Mouse (Mus musculus): ENCODE data around the gene Hipk2.
A peak's percentile ranks its signal among the peaks of the same experiment; 100 is the strongest.

Gene Hipk2

DNA sequence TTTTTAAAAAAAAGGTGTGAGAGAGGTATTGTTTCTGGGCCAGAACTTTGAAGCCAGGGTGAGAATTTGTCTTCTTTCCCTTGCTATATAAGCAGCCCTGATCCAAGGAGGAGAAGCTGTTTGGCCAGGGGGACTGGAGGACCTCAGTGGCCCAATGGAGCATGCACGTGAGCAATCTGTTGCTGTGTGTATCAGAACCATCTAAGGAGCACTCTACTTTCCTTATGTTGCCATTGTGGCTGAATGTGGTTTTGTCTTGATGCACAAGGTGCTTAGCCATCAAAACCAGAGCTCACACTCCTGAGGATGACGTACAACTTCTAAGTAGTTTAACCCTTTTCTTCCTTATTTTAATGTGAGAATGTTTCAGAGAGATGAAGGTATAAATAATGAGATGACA, 41.2 kb downstream of the Hipk2 start:
- no peak for DNase-seq (ENCODE audit: inconsistent age in 2 of 2, low spot score in 1 of 2)

- DNase-seq (ENCODE audit: inconsistent age in 2 of 2, low spot score in 1 of 2): peak in 1 of 2 experiments; percentile 61
Observed at GRCm38 (mm10) chr6:38833721-38834120, 42.2 kb downstream of the Hipk2 start.

DNA sequence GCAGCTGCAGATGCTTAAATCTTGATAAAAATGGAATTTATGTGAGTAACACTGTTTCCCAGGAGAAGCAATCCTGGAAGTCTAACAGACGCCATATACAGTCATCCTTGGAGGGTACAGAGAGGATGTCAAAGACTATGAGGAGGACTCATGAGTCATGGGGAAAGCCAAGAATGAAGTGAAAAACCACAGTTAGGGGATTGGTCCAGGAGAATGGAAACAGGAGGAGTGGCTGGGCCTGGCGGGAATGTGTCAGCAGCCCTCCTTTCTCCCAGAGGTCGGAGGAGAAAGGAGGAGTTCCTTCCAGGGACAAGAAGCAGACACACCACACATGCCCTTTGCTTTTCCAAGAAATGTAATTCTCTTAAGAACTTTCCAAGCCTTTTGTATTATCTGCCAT, 46.5 kb downstream of the Hipk2 start:
- peak in 1 of 2 experiments; percentile 53 for DNase-seq (ENCODE audit: inconsistent age in 2 of 2, low spot score in 1 of 2)

DNA sequence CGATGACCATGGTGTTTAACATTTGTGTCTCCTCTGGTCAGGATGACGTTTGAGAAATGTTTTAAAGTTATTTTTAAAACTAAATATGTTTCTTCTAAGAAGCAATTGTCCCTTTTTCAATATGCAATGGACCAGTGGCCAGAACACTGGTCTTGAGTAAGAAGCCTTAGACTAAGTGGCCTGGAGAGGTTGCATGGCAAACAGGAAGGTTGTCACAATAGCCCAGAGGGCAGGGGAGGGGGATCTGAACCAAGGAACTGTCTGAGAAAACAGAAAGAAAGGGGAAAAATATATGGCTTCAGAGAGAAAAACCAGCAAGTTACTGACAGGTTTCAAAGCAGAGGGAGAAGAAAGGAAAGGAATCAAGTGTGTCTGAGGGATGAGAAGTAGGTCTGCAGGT, 47.8 kb downstream of the Hipk2 start:
- peak in 1 of 2 experiments; percentile 53 for DNase-seq (ENCODE audit: inconsistent age in 2 of 2, low spot score in 1 of 2)

DNA sequence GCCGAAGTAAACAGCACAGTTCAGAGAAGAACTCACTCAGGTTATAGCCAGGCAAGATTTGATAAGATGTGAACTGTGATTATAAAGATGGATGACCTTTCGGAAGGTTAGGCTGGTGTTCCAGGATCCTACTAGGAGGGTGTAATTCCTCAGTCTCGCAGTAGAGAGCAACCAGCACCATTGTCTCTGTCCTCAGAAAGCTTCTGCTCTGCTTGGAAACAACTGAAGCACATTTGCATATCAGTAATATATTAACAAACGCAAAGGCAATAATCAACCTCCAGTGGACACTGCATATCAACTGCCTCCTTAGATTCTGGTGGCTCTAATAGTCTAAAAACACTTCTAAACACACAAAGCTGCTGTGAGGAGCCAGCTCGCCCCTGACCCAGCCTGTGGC, 48.5 kb downstream of the Hipk2 start:
- peak in 1 of 2 experiments; percentile 78 for DNase-seq (ENCODE audit: inconsistent age in 2 of 2, low spot score in 1 of 2)

DNA sequence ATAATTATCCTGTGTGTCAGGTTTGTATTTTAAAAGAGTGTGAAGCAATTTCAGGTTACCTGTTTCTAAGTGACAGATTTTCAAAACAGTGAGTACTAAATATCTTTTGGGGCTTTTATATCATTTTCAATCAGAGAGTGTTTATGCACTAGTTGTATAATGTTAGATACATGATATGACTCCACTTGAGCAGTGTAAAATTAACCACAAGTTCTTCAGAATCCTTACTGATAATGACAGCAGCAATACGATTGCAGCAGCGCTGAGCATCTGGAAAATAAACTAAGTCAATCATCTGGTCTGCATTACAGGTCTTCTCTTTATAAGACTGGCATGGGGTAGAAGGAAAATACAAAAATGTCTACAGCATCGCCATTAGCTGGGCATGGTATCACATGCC, 49.1 kb downstream of the Hipk2 start:
- DNase-seq (ENCODE audit: inconsistent age in 2 of 2, low spot score in 1 of 2): no peak

GRCm38 (mm10) chr6:38825886-38826285, 50.1 kb downstream of the Hipk2 start:
- DNase-seq (ENCODE audit: inconsistent age in 2 of 2, low spot score in 1 of 2): no peak

- peak; percentile 53 to 89 for DNase-seq (ENCODE audit: inconsistent age in 2 of 2, low spot score in 1 of 2)
Observed at GRCm38 (mm10) chr6:38823827-38824226, 52.1 kb downstream of the Hipk2 start.

DNA sequence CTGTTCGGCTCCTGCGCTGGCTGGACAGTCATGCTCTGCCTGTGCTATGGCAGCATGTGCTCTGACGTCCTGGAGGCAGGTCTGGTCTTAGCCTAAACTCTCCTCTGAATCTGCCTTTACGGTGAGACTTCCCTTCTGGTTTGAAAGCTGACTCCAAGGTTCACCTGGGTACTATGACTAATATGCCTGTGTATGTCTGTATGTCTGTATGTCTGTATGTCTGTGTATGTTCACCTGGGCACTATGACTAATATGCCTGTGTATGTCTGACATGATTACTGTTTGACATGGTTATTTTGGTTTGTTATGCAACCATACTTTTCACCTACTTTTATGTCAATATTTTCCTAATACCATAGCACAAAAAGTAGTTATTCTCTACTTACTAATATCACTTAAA, 52.8 kb downstream of the Hipk2 start:
- DNase-seq (ENCODE audit: inconsistent age in 2 of 2, low spot score in 1 of 2): peak in 1 of 2 experiments; percentile 50

DNA sequence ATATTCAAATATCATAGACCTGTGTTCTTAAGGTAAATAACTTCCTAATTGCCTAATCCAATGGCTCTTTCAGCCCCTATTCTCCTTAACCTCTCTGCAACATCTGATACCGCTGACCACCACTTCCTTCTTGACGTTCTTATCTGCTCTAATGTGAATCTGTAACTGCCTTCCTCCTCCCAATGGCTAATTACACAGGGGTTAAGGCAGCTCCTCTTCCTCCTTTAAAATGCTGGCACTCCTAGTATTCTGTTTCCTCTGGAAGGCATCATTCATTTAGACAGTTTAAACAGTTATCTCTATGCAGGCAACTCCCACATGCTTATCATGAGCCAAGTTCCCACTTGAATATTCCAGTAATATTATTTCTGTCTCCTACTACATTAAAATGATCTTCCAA, 54.3 kb downstream of the Hipk2 start:
- DNase-seq (ENCODE audit: inconsistent age in 2 of 2, low spot score in 1 of 2): peak in 1 of 2 experiments; percentile 33

- no peak for DNase-seq (ENCODE audit: inconsistent age in 2 of 2, low spot score in 1 of 2)
Observed at GRCm38 (mm10) chr6:38820862-38821261, 55.1 kb downstream of the Hipk2 start.

DNA sequence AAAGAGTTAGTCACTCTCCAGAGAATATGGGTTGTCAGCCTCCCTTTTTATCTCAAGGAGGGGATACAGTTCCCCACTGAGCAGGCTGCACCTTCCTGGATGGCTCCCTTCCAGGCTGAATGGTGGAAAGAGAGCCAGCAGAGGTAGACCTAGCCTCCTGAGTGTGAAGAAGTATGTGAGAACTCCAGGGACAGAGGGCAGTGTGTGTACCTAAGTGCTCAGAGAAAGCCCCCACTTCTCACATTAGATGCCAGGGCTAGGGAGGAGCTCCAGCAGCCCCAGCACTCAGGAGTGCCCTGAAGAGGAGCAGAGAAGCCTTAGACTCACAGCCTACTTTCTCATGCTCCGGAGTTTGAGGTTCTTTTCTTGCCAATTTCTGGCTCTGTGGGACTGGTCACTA, 59.7 kb downstream of the Hipk2 start:
- DNase-seq (ENCODE audit: inconsistent age in 2 of 2, low spot score in 1 of 2): no peak

- no peak for DNase-seq (ENCODE audit: inconsistent age in 2 of 2, low spot score in 1 of 2)
Observed at GRCm38 (mm10) chr6:38815582-38815981, 60.4 kb downstream of the Hipk2 start.

- DNase-seq (ENCODE audit: inconsistent age in 2 of 2, low spot score in 1 of 2): no peak
Observed at GRCm38 (mm10) chr6:38814690-38815089, 61.3 kb downstream of the Hipk2 start.

- peak in 1 of 2 experiments; percentile 63 for DNase-seq (ENCODE audit: inconsistent age in 2 of 2, low spot score in 1 of 2)
Observed at GRCm38 (mm10) chr6:38811459-38812145, 64.4 kb downstream of the Hipk2 start.

DNA sequence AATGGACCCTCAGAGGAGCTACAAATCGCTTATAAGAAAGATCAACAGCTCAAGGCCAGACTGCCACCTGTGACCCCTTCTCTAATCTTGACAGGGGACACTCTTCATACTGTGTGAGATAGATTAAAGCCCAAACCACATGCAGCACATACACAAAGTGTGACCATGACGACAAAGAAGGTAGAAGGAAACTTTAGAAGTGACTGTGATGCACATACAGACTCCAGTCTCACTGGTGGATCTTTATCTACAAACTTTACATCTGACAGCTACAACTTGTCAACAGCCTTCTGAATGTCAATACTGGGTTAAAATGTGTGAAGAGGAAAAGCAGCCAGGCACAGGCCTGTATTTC, 65.9 kb downstream of the Hipk2 start:
- DNase-seq (ENCODE audit: inconsistent age in 2 of 2, low spot score in 1 of 2): no peak

DNA sequence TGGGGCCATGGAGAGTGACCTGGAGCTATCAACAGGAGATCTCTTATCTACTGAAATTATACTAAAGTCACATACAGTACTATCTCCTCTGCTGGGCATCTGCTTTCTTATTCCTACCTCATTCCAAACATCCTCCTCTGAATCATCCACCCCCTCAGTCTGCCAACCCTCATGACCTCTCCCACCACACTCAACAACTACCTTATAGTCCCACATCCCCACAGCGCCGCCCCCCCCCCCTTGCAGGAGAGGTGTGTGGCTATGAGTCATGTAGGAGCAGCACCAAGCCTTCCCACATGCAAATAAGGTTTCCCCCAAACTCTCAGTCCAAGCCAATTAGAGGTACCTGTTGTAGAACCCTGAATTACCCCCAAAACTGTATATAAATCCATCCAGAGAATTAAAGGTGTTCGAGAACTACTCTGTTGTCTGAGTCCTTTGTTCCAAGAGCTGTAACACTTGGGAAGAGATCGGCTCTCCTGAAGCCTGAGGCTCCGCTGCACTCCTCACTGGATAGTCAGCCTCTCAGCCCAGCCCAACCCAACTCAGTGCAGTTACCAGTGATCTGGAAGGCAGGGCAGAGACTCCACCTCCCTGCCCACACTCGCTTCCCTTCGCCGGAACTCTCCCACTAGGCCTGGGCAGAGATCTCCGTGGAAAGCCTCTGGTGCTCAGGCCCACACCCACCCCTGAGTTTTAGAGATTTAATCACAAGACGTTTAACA, 66.4 kb downstream of the Hipk2 start:
- DNase-seq (ENCODE audit: inconsistent age in 2 of 2, low spot score in 1 of 2): peak in 1 of 2 experiments; percentile 68

- no peak for DNase-seq (ENCODE audit: inconsistent age in 2 of 2, low spot score in 1 of 2)
Observed at GRCm38 (mm10) chr6:38808317-38808716, 67.6 kb downstream of the Hipk2 start.

DNA sequence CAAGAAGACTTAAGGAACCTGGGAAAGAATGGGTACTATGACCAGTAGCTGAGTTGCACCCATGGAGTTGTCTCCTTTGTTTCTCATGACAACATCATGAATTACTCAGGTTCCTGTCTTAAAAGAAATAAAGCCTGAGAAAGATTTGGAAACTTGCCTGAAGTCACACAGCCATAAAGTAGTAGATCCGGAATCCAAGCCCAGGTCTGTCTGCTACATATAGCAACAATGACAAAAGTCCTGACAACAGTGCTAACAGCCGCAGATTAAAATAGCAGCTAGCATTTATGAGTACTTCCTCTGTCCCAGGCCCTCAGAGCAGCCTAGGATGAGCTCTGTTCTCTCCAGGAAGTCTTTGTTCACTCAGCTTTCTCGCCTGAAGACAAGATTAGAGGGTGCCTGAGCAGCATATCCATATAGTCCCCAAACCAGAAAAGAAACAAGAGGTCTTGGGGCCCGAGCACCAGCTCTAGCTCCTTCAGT, 69.0 kb downstream of the Hipk2 start:
- DNase-seq (ENCODE audit: inconsistent age in 2 of 2, low spot score in 1 of 2): no peak

- peak in 1 of 2 experiments; percentile 57 for DNase-seq (ENCODE audit: inconsistent age in 2 of 2, low spot score in 1 of 2)
Observed at GRCm38 (mm10) chr6:38805612-38806011, 70.4 kb downstream of the Hipk2 start.

- DNase-seq (ENCODE audit: inconsistent age in 2 of 2, low spot score in 1 of 2): no peak
Observed at GRCm38 (mm10) chr6:38801252-38801651, 74.7 kb downstream of the Hipk2 start.

- DNase-seq (ENCODE audit: inconsistent age in 2 of 2, low spot score in 1 of 2): no peak
Observed at GRCm38 (mm10) chr6:38797548-38797947, 78.4 kb downstream of the Hipk2 start.

All from adrenal gland, adult (tissue).